Mouse (Mus musculus): Measurements from ENCODE around the gene Oat. TPM values are rescaled to one million over a fixed set of nuclear protein-coding genes. Genes with fewer than 3 reads are reported as not detected.
A peak's percentile ranks its signal among the peaks of the same experiment; 100 is the strongest.

The Oat gene
- polyA plus RNA-seq, 1 experiment from 2014 or later = 222 TPM

DNA sequence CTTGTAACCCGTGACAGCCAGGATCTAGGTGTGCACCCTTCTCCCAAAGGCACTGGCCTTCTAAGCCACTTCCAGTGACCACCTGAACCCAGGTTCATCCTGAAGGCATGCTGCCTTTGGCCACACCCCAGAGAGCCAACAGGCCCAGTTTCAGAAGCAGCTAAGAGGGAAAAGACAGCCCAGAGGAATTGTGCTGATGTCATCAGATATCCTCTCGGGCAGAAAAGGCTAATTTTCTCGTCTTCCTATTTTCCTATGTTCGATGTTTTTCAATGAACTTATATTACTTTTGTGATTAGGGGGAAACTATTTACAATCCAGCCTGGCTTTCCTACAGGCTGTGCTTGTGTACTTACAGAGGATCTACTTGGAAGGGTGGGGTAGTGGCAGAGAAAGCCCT, 35.6 kb downstream of the Oat start:
- Histone ChIP-seq H3K9ac (ENCODE audit: low read length) (no peak overlapping the region), H3K4me3 (ENCODE audit: low read length) (no peak overlapping the region), H3K4me1 (ENCODE audit: control insufficient read depth, insufficient read depth, low read length) (no peaks in the 10 kb centered on the region), H3K36me3 (ENCODE audit: control insufficient read depth, insufficient read depth) (no peaks in the 10 kb centered on the region), H3K9me3 (replicated peaks; ENCODE audit: control insufficient read depth, low read length) (no peaks in the 10 kb centered on the region), H3K27me3 (ENCODE audit: control insufficient read depth, insufficient read depth, low read length) (no peaks in the 10 kb centered on the region), H3K27ac (ENCODE audit: low read length) (no peak overlapping the region), H3K4me2 (ENCODE audit: low read depth, low read length) (no peak overlapping the region)
- no peak for ATAC-seq (replicated peaks; ENCODE audit: extremely low read depth, insufficient read depth, low FRiP score)
- 72% methylated on average over 4 of the region's 4 CpGs for WGBS

DNA sequence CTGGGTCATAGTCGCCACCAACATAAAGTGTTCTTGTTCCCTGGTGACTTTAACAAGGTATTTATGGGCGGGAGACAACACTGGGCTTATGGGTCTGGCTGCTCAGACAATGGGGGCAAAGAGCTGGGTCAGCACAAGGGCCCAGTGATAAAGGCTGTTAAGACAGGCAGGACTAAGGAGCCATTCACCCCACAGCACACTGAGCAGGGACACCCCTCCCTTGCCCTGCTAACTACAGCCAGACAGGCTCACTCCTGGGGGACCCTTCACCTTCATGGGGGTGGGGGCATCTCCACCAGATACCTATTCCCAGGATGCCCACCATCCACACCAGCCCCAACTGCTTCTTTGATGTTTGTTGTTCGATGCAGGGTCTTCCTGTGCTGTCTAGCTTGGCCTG, 47.0 kb downstream of the Oat start:
- H3K4me3 ChIP-seq (ENCODE audit: low read length) = no peak overlapping the region

DNA sequence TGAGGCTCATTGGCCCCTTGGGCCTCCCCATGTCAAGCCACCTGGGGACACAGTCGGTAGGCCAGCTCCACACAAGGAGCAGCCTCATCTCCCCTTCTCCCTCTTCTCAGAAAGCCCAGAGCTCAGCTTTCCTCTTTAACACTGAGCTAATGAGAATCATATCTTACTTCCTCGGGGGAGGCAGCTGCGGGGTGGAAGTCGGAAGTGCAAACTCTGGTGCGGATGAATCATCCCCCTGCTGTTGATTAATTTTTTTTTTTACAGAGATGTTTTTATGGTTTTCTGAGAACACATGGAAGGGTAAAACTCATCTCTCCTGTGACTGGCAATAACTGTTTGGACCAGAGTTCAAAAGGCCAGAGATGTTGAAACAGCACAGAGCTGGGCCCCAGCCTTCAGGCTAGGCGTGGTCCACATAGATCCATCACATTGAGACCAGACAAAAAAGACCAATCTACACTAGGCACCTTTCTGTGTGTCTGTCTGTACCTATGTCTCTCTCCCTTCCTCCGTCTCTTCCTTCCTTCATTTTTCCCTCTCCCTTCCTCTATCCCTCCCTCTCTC, 62.7 kb downstream of the Oat start:
- Histone ChIP-seq H3K9ac (ENCODE audit: low read length) (no peak overlapping the region), H3K4me2 (ENCODE audit: low read depth, low read length) (no peak overlapping the region), H3K4me3 (ENCODE audit: low read length) (no peak overlapping the region), H3K36me3 (ENCODE audit: control insufficient read depth, insufficient read depth) (no peaks in the 10 kb centered on the region), H3K4me1 (ENCODE audit: control insufficient read depth, insufficient read depth, low read length) (peaks cover 5% of the 10 kb centered on the region), H3K9me3 (replicated peaks; ENCODE audit: control insufficient read depth, low read length) (no peaks in the 10 kb centered on the region), H3K27ac (ENCODE audit: low read length) (no peak overlapping the region), H3K27me3 (ENCODE audit: control insufficient read depth, insufficient read depth, low read length) (no peaks in the 10 kb centered on the region)
- ATAC-seq (replicated peaks; ENCODE audit: extremely low read depth, insufficient read depth, low FRiP score) = no peak
- WGBS = 64% methylated on average over 7 of the region's 7 CpGs

More for the DNA sequence above, 47.0 kb downstream of the Oat start:
- no peaks in the 10 kb centered on the region for H3K36me3 ChIP-seq (ENCODE audit: control insufficient read depth, insufficient read depth)
- no peak overlapping the region for H3K9ac ChIP-seq (ENCODE audit: low read length)
- no peaks in the 10 kb centered on the region for H3K4me1 ChIP-seq (ENCODE audit: control insufficient read depth, insufficient read depth, low read length)
- no peak for ATAC-seq (replicated peaks; ENCODE audit: extremely low read depth, insufficient read depth, low FRiP score)
- WGBS = 61% methylated on average over 3 of the region's 3 CpGs
- no peak overlapping the region for H3K4me2 ChIP-seq (ENCODE audit: low read depth, low read length)
- H3K27me3 ChIP-seq (ENCODE audit: control insufficient read depth, insufficient read depth, low read length) = no peaks in the 10 kb centered on the region
- H3K9me3 ChIP-seq (replicated peaks; ENCODE audit: control insufficient read depth, low read length) = no peaks in the 10 kb centered on the region
- H3K27ac ChIP-seq (ENCODE audit: low read length) = no peak overlapping the region

DNA sequence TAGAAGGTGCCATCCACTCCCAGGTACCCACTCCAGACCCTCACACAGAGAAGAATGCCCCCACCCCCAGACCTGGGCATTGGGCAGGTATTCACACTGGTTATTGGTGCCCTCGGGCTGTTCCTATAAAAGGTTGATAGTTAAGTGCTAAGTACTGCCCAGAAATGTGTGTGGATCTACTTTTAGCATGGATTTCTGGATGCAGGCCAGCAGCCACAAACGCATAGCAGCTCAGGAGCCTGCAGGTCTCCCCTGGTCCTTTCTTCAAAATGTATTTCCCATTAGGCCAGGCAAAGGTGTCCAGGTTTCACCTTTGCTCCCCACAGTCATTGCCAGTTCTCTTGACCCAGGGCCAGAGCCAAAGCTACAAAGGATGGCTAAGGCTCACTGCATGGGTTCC, 67.1 kb downstream of the Oat start:
- peak; percentile 52; the same call in 1 of the 2 replicates for ATAC-seq (replicated peaks; ENCODE audit: extremely low read depth, insufficient read depth, low FRiP score)
- 30% methylated on average over 2 of the region's 2 CpGs for WGBS
- Histone ChIP-seq H3K9ac (ENCODE audit: low read length) (no peak overlapping the region), H3K9me3 (replicated peaks; ENCODE audit: control insufficient read depth, low read length) (no peaks in the 10 kb centered on the region), H3K27me3 (ENCODE audit: control insufficient read depth, insufficient read depth, low read length) (no peaks in the 10 kb centered on the region), H3K4me2 (ENCODE audit: low read depth, low read length) (no peak overlapping the region), H3K27ac (ENCODE audit: low read length) (no peak overlapping the region), H3K4me3 (ENCODE audit: low read length) (no peak overlapping the region), H3K4me1 (ENCODE audit: control insufficient read depth, insufficient read depth, low read length) (peaks cover 5% of the 10 kb centered on the region), H3K36me3 (ENCODE audit: control insufficient read depth, insufficient read depth) (no peaks in the 10 kb centered on the region)

Other genes with a start within 250 kb of the Oat start
- gene Nkx1-2, start 23.2 kb upstream of the Oat start, polyA plus RNA-seq (2015; fragmentation: Nextera tagmentation; extraction: Ambion mirVana) = not detected in 2 replicates
- 23.7 and 25.1 TPM in 2 replicates for gene Lhpp, start 34.2 kb upstream of the Oat start, polyA plus RNA-seq (2015; fragmentation: Nextera tagmentation; extraction: Ambion mirVana)
- gene Fam53b, start 237.5 kb upstream of the Oat start, polyA plus RNA-seq (2015; fragmentation: Nextera tagmentation; extraction: Ambion mirVana) = 16.4 and 21.8 TPM in 2 replicates

Measured in heart, embryonic 16.5 days (tissue).